Mouse (Mus musculus) MEL (cell line): ENCODE measurements around the gene Ms4a18. TPM values are rescaled to one million over a fixed set of nuclear protein-coding genes. Genes with fewer than 3 reads are reported as not detected.

Experiments used
- DNase-seq: peaks from one replicate; pipeline ENCODE4 v3.0.0; 2011; ENCODE audit warnings: low read depth, low spot score
- H3K27ac ChIP-seq: 2 replicates; pipeline ENCODE4 v1.5.1; 2012; ENCODE audit warnings: low read depth, mild to moderate bottlenecking, control low read depth, low read length, moderate library complexity; ENCODE audit not compliant: control insufficient read depth
- H3K27me3 ChIP-seq, 2 experiments: fragments of 150-350 bp in 1 of 2; sonication (generic) in 1 of 2; 2 replicates each; pipeline ENCODE4 v1.6.1; 2012; ENCODE audit warnings: low read length in 2 of 2, mild to moderate bottlenecking in 2 of 2, improper control_type of control experiment in 1 of 2, moderate library complexity in 1 of 2; ENCODE audit not compliant: insufficient read depth in 2 of 2, control insufficient read depth in 1 of 2
- H3K36me3 ChIP-seq, 2 experiments: 2 replicates each; pipeline ENCODE4 v1.6.1; 2012 to 2014; ENCODE audit warnings: low read length in 2 of 2, improper control_type of control experiment in 1 of 2, inconsistent platforms in 1 of 2, mild to moderate bottlenecking in 1 of 2; ENCODE audit not compliant: insufficient read depth in 2 of 2, control insufficient read depth in 1 of 2
- H3K4me1 ChIP-seq, 2 experiments: fragments of 150-350 bp in 1 of 2; sonication (generic) in 1 of 2; 2 replicates each; pipeline ENCODE4 v1.6.1; 2012; ENCODE audit warnings: low read length in 2 of 2, improper control_type of control experiment in 1 of 2, mild to moderate bottlenecking in 1 of 2; ENCODE audit not compliant: insufficient read depth in 2 of 2, control insufficient read depth in 1 of 2
- H3K4me3 ChIP-seq, 2 experiments: fragments of 150-350 bp in 1 of 2; sonication (generic) in 1 of 2; 2 replicates each; pipeline ENCODE4 v1.5.1; 2012; ENCODE audit warnings: low read depth in 2 of 2, low read length in 2 of 2, mild to moderate bottlenecking in 2 of 2, moderate library complexity in 2 of 2, control low read depth in 1 of 2, improper control_type of control experiment in 1 of 2; ENCODE audit not compliant: control insufficient read depth in 1 of 2, insufficient read depth in 1 of 2
- H3K79me2 ChIP-seq: 2 replicates; pipeline ENCODE4 v1.6.1; 2012; ENCODE audit warnings: mild to moderate bottlenecking, low read length, moderate library complexity; ENCODE audit not compliant: control insufficient read depth, poor library complexity, insufficient read depth
- H3K9ac ChIP-seq: 2 replicates; pipeline ENCODE4 v1.6.1; 2012; ENCODE audit warnings: low read depth, mild to moderate bottlenecking, control low read depth, low read length, moderate library complexity; ENCODE audit not compliant: control insufficient read depth, poor library complexity, severe bottlenecking
- H3K9me3 ChIP-seq: fragments of 150-350 bp; sonication (generic); replicated peaks from 2 replicates; pipeline ENCODE4 v1.6.1; 2012; ENCODE audit warnings: mild to moderate bottlenecking, low read length, improper control_type of control experiment, moderate library complexity; ENCODE audit not compliant: insufficient read depth
- CHD2 ChIP-seq: IDR thresholded peaks from 2 replicates; pipeline ENCODE4 v1.6.1; 2011; ENCODE audit warnings: low read length, improper control_type of control experiment
- E2F4 ChIP-seq: IDR thresholded peaks from 2 replicates; pipeline ENCODE4 v1.6.1; 2011; ENCODE audit warnings: low read depth, low read length, improper control_type of control experiment, borderline replicate concordance
- ELF1 ChIP-seq: IDR thresholded peaks from 2 replicates; pipeline ENCODE4 v1.6.1; 2014; ENCODE audit warnings: low read depth, mild to moderate bottlenecking, inconsistent platforms, low read length, improper control_type of control experiment, moderate library complexity
- HCFC1 ChIP-seq: IDR thresholded peaks from 2 replicates; pipeline ENCODE4 v1.6.1; 2012; ENCODE audit warnings: low read depth, mild to moderate bottlenecking, inconsistent platforms, low read length, improper control_type of control experiment, moderate library complexity
- JUND ChIP-seq: IDR thresholded peaks from 2 replicates; pipeline ENCODE4 v1.6.1; 2011; ENCODE audit warnings: low read depth, mild to moderate bottlenecking, improper control_type of control experiment, low read length
- KAT2A ChIP-seq: conservative IDR thresholded peaks from 2 replicates; pipeline ENCODE4 v1.6.1; 2012; ENCODE audit warnings: low read depth, low read length, improper control_type of control experiment, inconsistent platforms
- MAFK ChIP-seq: IDR thresholded peaks from 2 replicates; pipeline ENCODE4 v1.6.1; 2011; ENCODE audit warnings: low read depth, mild to moderate bottlenecking, low read length, improper control_type of control experiment, borderline replicate concordance
- MAX ChIP-seq: IDR thresholded peaks from 2 replicates; pipeline ENCODE4 v1.6.1; 2011; ENCODE audit warnings: low read length, improper control_type of control experiment
- MEF2A ChIP-seq: IDR thresholded peaks from 2 replicates; pipeline ENCODE4 v1.6.1; 2014; ENCODE audit warnings: low read depth, mild to moderate bottlenecking, inconsistent platforms, low read length, improper control_type of control experiment; ENCODE audit not compliant: poor library complexity, insufficient replicate concordance, severe bottlenecking; ENCODE audit errors: extremely low read depth
- NELFE ChIP-seq: IDR thresholded peaks from 2 replicates; pipeline ENCODE4 v1.6.1; 2011; ENCODE audit warnings: low read depth, low read length, improper control_type of control experiment
- RAD21 ChIP-seq: IDR thresholded peaks from 2 replicates; pipeline ENCODE4 v1.6.1; 2011; ENCODE audit warnings: mild to moderate bottlenecking, low read depth, low read length, improper control_type of control experiment
- TAL1 ChIP-seq: IDR thresholded peaks from 2 replicates; pipeline ENCODE4 v1.6.1; 2012; ENCODE audit warnings: mild to moderate bottlenecking, inconsistent platforms, low read length, moderate library complexity, mixed read lengths
- TBP ChIP-seq: IDR thresholded peaks from 2 replicates; pipeline ENCODE4 v1.8.0; 2011; ENCODE audit warnings: low read depth, low read length, improper control_type of control experiment
- TCF12 ChIP-seq: IDR thresholded peaks from 2 replicates; pipeline ENCODE4 v1.6.1; 2014; ENCODE audit warnings: low read depth, mild to moderate bottlenecking, inconsistent platforms, low read length, improper control_type of control experiment, moderate library complexity
- UBTF ChIP-seq: IDR thresholded peaks from 2 replicates; pipeline ENCODE4 v1.6.1; 2012; ENCODE audit warnings: low read depth, mild to moderate bottlenecking, inconsistent platforms, low read length, improper control_type of control experiment, moderate library complexity, borderline replicate concordance; ENCODE audit not compliant: insufficient read depth
- USF2 ChIP-seq, 2 experiments: IDR thresholded peaks; 2 replicates each; pipeline ENCODE4 v1.6.1; 2011 to 2012; ENCODE audit warnings: improper control_type of control experiment in 2 of 2, low read length in 2 of 2, borderline replicate concordance in 1 of 2, inconsistent platforms in 1 of 2, low read depth in 1 of 2, mild to moderate bottlenecking in 1 of 2; ENCODE audit not compliant: insufficient read depth in 1 of 2
- ZC3H11A ChIP-seq: IDR thresholded peaks from 2 replicates; pipeline ENCODE4 v1.6.1; 2012; ENCODE audit warnings: low read depth, mild to moderate bottlenecking, inconsistent platforms, low read length, improper control_type of control experiment
- ZKSCAN1 ChIP-seq: IDR thresholded peaks from 2 replicates; pipeline ENCODE4 v1.6.1; 2012; ENCODE audit warnings: low read depth, mild to moderate bottlenecking, inconsistent platforms, low read length, improper control_type of control experiment, moderate library complexity
- ZMIZ1 ChIP-seq: IDR thresholded peaks from 2 replicates; pipeline ENCODE4 v1.6.1; 2012; ENCODE audit warnings: low read depth, mild to moderate bottlenecking, inconsistent platforms, low read length, improper control_type of control experiment, moderate library complexity
- ZNF384 ChIP-seq: IDR thresholded peaks from 2 replicates; pipeline ENCODE4 v1.6.1; 2012; ENCODE audit warnings: low read depth, mild to moderate bottlenecking, inconsistent platforms, low read length, improper control_type of control experiment
- polyA plus RNA-seq, 2 experiments: library from polyadenylated mRNA; stranded (reverse) in 1 of 2; unstranded in 1 of 2; fragments of >175 nt in 1 of 2; fragments of >200 nt in 1 of 2; gene quantifications; 2 replicates each; pipeline versions ENCODE4 v1.2.1 to v1.2.4; 2012; ENCODE audit warnings: low replicate concordance in 2 of 2, low read depth in 1 of 2; ENCODE audit not compliant: insufficient read length in 2 of 2, insufficient read depth in 1 of 2, missing spikeins in 1 of 2
- total RNA-seq: library from RNA; depleted of rRNA; stranded (reverse); fragments of 300-350 nt; gene quantifications from 2 replicates; pipeline ENCODE4 v1.2.3, GENCODE M21; 2012

The Ms4a18 gene
- total and polyA plus RNA-seq, 3 experiments = not detected

GRCm38 (mm10) chr19:11050286-11050685 lies 32.5 kb upstream of the Ms4a18 start:
- TF ChIP-seq RAD21 = no peak
- no peak for TF ChIP-seq TBP
- no peak for TF ChIP-seq HCFC1
- TF ChIP-seq KAT2A = no peak
- TF ChIP-seq UBTF = no peak
- TF ChIP-seq CHD2 = no peak
- no peak for TF ChIP-seq E2F4
- TF ChIP-seq JUND = no peak
- no peak for TF ChIP-seq ZKSCAN1
- no peak for TF ChIP-seq ELF1
- TF ChIP-seq MAFK = no peak
- TF ChIP-seq ZMIZ1 = no peak
- TF ChIP-seq TAL1 = no peak
- no peak for TF ChIP-seq ZC3H11A
- H3K9me3 ChIP-seq = no peaks in the 10 kb centered on the region
- no peak overlapping the region for H3K27ac ChIP-seq
- H3K4me3 ChIP-seq = no peak overlapping the region
- H3K9ac ChIP-seq = no peak overlapping the region
- H3K4me1 ChIP-seq = no peaks in the 10 kb centered on the region
- no peaks in the 10 kb centered on the region; a peak in 1 of 4 replicates for H3K36me3 ChIP-seq
- H3K79me2 ChIP-seq = no peaks in the 10 kb centered on the region
- no peak for DNase-seq
- peaks cover 2 to 4% of the 10 kb centered on the region in 2 experiments; a peak in 3 of 4 replicates for H3K27me3 ChIP-seq

GRCm38 (mm10) chr19:11049426-11049825 lies 31.6 kb upstream of the Ms4a18 start:
- no peak overlapping the region for H3K4me3 ChIP-seq
- H3K4me1 ChIP-seq = no peaks in the 10 kb centered on the region
- no peak for TF ChIP-seq ZNF384
- H3K27me3 ChIP-seq = peaks cover 2 to 4% of the 10 kb centered on the region in 2 experiments; a peak in 3 of 4 replicates
- no peaks in the 10 kb centered on the region for H3K9me3 ChIP-seq
- no peak for DNase-seq
- H3K79me2 ChIP-seq = no peaks in the 10 kb centered on the region
- no peak overlapping the region for H3K9ac ChIP-seq
- no peak overlapping the region for H3K27ac ChIP-seq
- H3K36me3 ChIP-seq = no peaks in the 10 kb centered on the region; a peak in 1 of 4 replicates

GRCm38 (mm10) chr19:11048503-11048902 lies 30.7 kb upstream of the Ms4a18 start:
- no peak for DNase-seq
- Histone ChIP-seq H3K9ac (no peak overlapping the region), H3K4me1 (no peaks in the 10 kb centered on the region), H3K36me3 (no peaks in the 10 kb centered on the region; a peak in 1 of 4 replicates), H3K4me3 (no peak overlapping the region), H3K27me3 (peaks cover 2 to 4% of the 10 kb centered on the region in 2 experiments; a peak in 3 of 4 replicates), H3K27ac (no peak overlapping the region), H3K9me3 (no peaks in the 10 kb centered on the region), H3K79me2 (no peaks in the 10 kb centered on the region)
- no peak for TF ChIP-seq MAX
- no peak for TF ChIP-seq NELFE
- TF ChIP-seq USF2 (IDR thresholded peaks at IDR 0.05; ENCODE audit: borderline replicate concordance in 1 of 2, insufficient read depth in 1 of 2, low read depth in 1 of 2, low read length in 2 of 2) = no peak
- no peak for TF ChIP-seq TAL1
- TF ChIP-seq ZC3H11A = no peak
- TF ChIP-seq TBP = no peak
- no peak for TF ChIP-seq MEF2A
- TF ChIP-seq TCF12 = no peak
